Mouse (Mus musculus) kidney, embryonic 14.5 days (tissue): Measurements from ENCODE around the gene Kalrn. TPM values are rescaled to one million over a fixed set of nuclear protein-coding genes. Genes with fewer than 3 reads are reported as not detected.

Source experiments
- ATAC-seq: fragments of 200-750 bp; cut with Nextera tagmentation; 2 replicates; pipeline ENCODE4 v1.8.0; 2017; ENCODE audit warnings: moderate number of reproducible peaks, mild to moderate bottlenecking, moderate TSS enrichment, moderate library complexity; ENCODE audit not compliant: low FRiP score, low TSS enrichment
- H3K27ac ChIP-seq: fragments of 300-500 bp; sonication (generic); 2 replicates; pipeline ENCODE4 v1.5.1; 2014; ENCODE audit warnings: low read depth, mild to moderate bottlenecking, low read length, moderate library complexity, mixed read lengths
- H3K27me3 ChIP-seq: fragments of 300-500 bp; sonication (generic); 2 replicates; pipeline ENCODE4 v1.6.1; 2014; ENCODE audit warnings: mild to moderate bottlenecking, low read length; ENCODE audit not compliant: control insufficient read depth, insufficient read depth
- H3K36me3 ChIP-seq: fragments of 300-500 bp; sonication (generic); 2 replicates; pipeline ENCODE4 v1.6.1; 2014; ENCODE audit warnings: low read length, mixed read lengths; ENCODE audit not compliant: control insufficient read depth, insufficient read depth
- H3K4me1 ChIP-seq: fragments of 300-500 bp; sonication (generic); 2 replicates; pipeline ENCODE4 v1.6.1; 2014; ENCODE audit warnings: low read length, mixed read lengths; ENCODE audit not compliant: control insufficient read depth, insufficient read depth
- H3K4me2 ChIP-seq: fragments of 300-500 bp; sonication (generic); replicated peaks from 2 replicates; pipeline ENCODE4 v1.6.1; 2014; ENCODE audit warnings: low read depth, mild to moderate bottlenecking, low read length
- H3K4me3 ChIP-seq: fragments of 300-500 bp; sonication (generic); 2 replicates; pipeline ENCODE4 v1.5.1; 2014; ENCODE audit warnings: mild to moderate bottlenecking, low read length
- H3K9ac ChIP-seq: fragments of 300-500 bp; sonication (generic); 2 replicates; pipeline ENCODE4 v1.6.1; 2014; ENCODE audit warnings: low read depth, mild to moderate bottlenecking, low read length, moderate library complexity
- H3K9me3 ChIP-seq: fragments of 300-500 bp; sonication (generic); 2 replicates; pipeline ENCODE4 v1.6.1; 2016; ENCODE audit warnings: low read length; ENCODE audit not compliant: control insufficient read depth
- WGBS: fragments of 180-500 bp; shearing (Covaris S2); extraction: QIAGEN DNeasy Blood & Tissue Kit; methylation state at CpG from one replicate; pipeline ENCODE4 v1.1.7; 2014; 5-methylcytosine and 5-hydroxymethylcytosine counted together
- polyA plus RNA-seq: library from polyadenylated mRNA; unstranded; fragments of >200 nt; fragmentation: Nextera tagmentation; extraction: Ambion mirVana; gene quantifications from 2 replicates; pipeline ENCODE4 v1.2.1, GENCODE M21; 2014

Gene Kalrn
- polyA plus RNA-seq, 1 experiment from 2014 or later: 16.0 TPM

GRCm38 (mm10) chr16:34163086-34163485 is 410.2 kb downstream of the Kalrn start:
- Histone ChIP-seq H3K36me3 (no peaks in the 10 kb centered on the region; the same call in 1 of the 2 replicates), H3K4me3 (no peak overlapping the region), H3K4me2 (no peak overlapping the region), H3K4me1 (no peaks in the 10 kb centered on the region), H3K9me3 (no peaks in the 10 kb centered on the region), H3K27me3 (no peaks in the 10 kb centered on the region), H3K9ac (no peak overlapping the region), H3K27ac (no peak overlapping the region)
- 81% methylated on average over 9 of the region's 9 CpGs for WGBS
- no peak for ATAC-seq

- Histone ChIP-seq H3K27ac (no peak overlapping the region), H3K36me3 (no peaks in the 10 kb centered on the region; the same call in 1 of the 2 replicates), H3K9me3 (no peaks in the 10 kb centered on the region), H3K4me2 (no peak overlapping the region), H3K4me1 (no peaks in the 10 kb centered on the region), H3K4me3 (no peak overlapping the region), H3K27me3 (no peaks in the 10 kb centered on the region), H3K9ac (no peak overlapping the region)
- WGBS: 93% methylated on average over 3 of the region's 3 CpGs
- no peak for ATAC-seq
Measured at GRCm38 (mm10) chr16:34159576-34159975, 413.8 kb downstream of the Kalrn start.

GRCm38 (mm10) chr16:34157386-34158135 is 415.8 kb downstream of the Kalrn start:
- H3K4me2 ChIP-seq: no peak overlapping the region
- no peaks in the 10 kb centered on the region for H3K27me3 ChIP-seq
- H3K9me3 ChIP-seq: no peaks in the 10 kb centered on the region
- no peak overlapping the region for H3K9ac ChIP-seq
- 62% methylated on average over 4 of the region's 4 CpGs for WGBS
- ATAC-seq: no peak
- H3K4me3 ChIP-seq: no peak overlapping the region
- no peaks in the 10 kb centered on the region; the same call in 1 of the 2 replicates for H3K36me3 ChIP-seq
- no peaks in the 10 kb centered on the region for H3K4me1 ChIP-seq
- H3K27ac ChIP-seq: no peak overlapping the region

DNA sequence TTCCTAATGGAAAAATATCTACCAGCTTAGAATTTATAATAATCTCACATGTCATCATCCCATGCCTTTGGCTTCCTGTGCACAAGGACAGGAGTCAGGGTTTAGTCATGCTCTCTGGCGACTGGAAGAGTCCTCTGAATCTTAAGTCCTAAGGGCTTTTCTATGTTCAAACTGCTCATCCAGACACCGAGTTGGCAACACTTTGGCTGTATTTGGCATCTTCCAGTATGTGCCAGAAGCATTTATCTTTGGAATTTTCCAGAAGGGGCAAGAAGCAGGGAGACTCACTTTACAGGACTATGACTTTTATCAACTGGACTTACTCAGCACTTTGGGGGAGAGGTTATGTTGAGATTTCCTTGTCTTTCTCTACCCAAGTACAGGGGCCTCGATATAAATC is 417.6 kb downstream of the Kalrn start:
- 80% methylated on average over 3 of the region's 3 CpGs for WGBS
- Histone ChIP-seq H3K9ac (no peak overlapping the region), H3K27ac (no peak overlapping the region), H3K36me3 (no peaks in the 10 kb centered on the region; the same call in 1 of the 2 replicates), H3K4me1 (no peaks in the 10 kb centered on the region), H3K4me2 (no peak overlapping the region), H3K27me3 (no peaks in the 10 kb centered on the region), H3K4me3 (no peak overlapping the region), H3K9me3 (no peaks in the 10 kb centered on the region)
- ATAC-seq: no peak

GRCm38 (mm10) chr16:34154903-34155302 is 418.4 kb downstream of the Kalrn start:
- H3K27me3 ChIP-seq: no peaks in the 10 kb centered on the region
- H3K36me3 ChIP-seq: no peaks in the 10 kb centered on the region; the same call in 1 of the 2 replicates
- H3K27ac ChIP-seq: no peak overlapping the region
- H3K9ac ChIP-seq: no peak overlapping the region
- H3K4me1 ChIP-seq: no peaks in the 10 kb centered on the region
- 78% methylated on average over 3 of the region's 3 CpGs for WGBS
- H3K9me3 ChIP-seq: no peaks in the 10 kb centered on the region
- no peak overlapping the region for H3K4me3 ChIP-seq
- no peak for ATAC-seq
- no peak overlapping the region for H3K4me2 ChIP-seq

GRCm38 (mm10) chr16:34151528-34152071 is 421.7 kb downstream of the Kalrn start:
- Histone ChIP-seq H3K9ac (no peak overlapping the region), H3K36me3 (no peaks in the 10 kb centered on the region), H3K4me2 (no peak overlapping the region), H3K9me3 (no peaks in the 10 kb centered on the region), H3K27me3 (no peaks in the 10 kb centered on the region), H3K27ac (no peak overlapping the region), H3K4me3 (no peak overlapping the region), H3K4me1 (no peaks in the 10 kb centered on the region)
- WGBS: 80% methylated on average over 3 of the region's 3 CpGs
- no peak for ATAC-seq

GRCm38 (mm10) chr16:34141670-34142069 is 431.7 kb downstream of the Kalrn start:
- 87% methylated on average over 8 of the region's 8 CpGs for WGBS

DNA sequence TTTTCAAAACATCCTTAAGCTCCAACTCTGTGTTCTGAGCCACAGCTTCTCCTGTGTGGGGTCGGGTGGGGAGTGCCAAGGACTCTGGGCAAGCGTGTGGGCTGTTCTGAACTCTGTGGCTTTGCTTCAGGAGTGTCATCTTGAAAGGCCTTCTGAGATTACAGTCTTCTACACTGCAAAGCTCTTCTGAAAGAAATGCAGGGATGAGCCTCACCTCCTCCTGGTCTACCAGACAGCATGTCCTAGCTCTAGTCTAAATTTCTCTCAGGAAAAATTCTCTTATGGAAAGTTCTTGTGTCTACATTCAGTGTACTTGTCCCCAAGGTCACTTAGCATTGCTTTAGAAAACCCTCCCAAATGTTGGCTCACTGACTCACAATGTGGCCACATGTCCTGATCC is 438.3 kb downstream of the Kalrn start:
- H3K4me2 ChIP-seq: no peak overlapping the region
- no peak overlapping the region for H3K9ac ChIP-seq
- no peak overlapping the region for H3K27ac ChIP-seq
- no peaks in the 10 kb centered on the region for H3K9me3 ChIP-seq
- no peaks in the 10 kb centered on the region for H3K4me1 ChIP-seq
- H3K36me3 ChIP-seq: no peaks in the 10 kb centered on the region
- H3K27me3 ChIP-seq: no peaks in the 10 kb centered on the region
- H3K4me3 ChIP-seq: no peak overlapping the region
- 80% methylated on average over 2 of the region's 2 CpGs for WGBS
- ATAC-seq: no peak

More at GRCm38 (mm10) chr16:34141670-34142069, 431.7 kb downstream of the Kalrn start:
- H3K4me1 ChIP-seq: no peaks in the 10 kb centered on the region
- H3K27me3 ChIP-seq: no peaks in the 10 kb centered on the region
- no peak overlapping the region for H3K4me3 ChIP-seq
- H3K4me2 ChIP-seq: no peak overlapping the region
- no peaks in the 10 kb centered on the region for H3K36me3 ChIP-seq
- H3K9ac ChIP-seq: no peak overlapping the region
- no peak overlapping the region for H3K27ac ChIP-seq
- ATAC-seq: no peak
- no peaks in the 10 kb centered on the region for H3K9me3 ChIP-seq

GRCm38 (mm10) chr16:34134628-34135027 is 438.7 kb downstream of the Kalrn start:
- no peak overlapping the region for H3K27ac ChIP-seq
- WGBS: 71% methylated on average over 3 of the region's 3 CpGs
- no peaks in the 10 kb centered on the region for H3K4me1 ChIP-seq
- H3K4me2 ChIP-seq: no peak overlapping the region
- no peaks in the 10 kb centered on the region for H3K36me3 ChIP-seq
- H3K9me3 ChIP-seq: no peaks in the 10 kb centered on the region
- no peak overlapping the region for H3K9ac ChIP-seq
- no peak for ATAC-seq
- no peak overlapping the region for H3K4me3 ChIP-seq
- H3K27me3 ChIP-seq: no peaks in the 10 kb centered on the region
